Mouse (Mus musculus) thymus, adult 18-20 months (tissue): Measurements from ENCODE around the gene Prpf4.
A peak's percentile ranks its signal among the peaks of the same experiment; 100 is the strongest.

Experiments used
- DNase-seq, 2 experiments: peaks; one replicate each; pipeline ENCODE4 v3.0.0; 2022; ENCODE audit warnings: mixed read lengths in 2 of 2

Gene Prpf4

GRCm38 (mm10) chr4:62437871-62438270, 29.3 kb downstream of the Prpf4 start:
- no peak for DNase-seq

- no peak for DNase-seq
Measured at GRCm38 (mm10) chr4:62439793-62440192, 31.2 kb downstream of the Prpf4 start.

GRCm38 (mm10) chr4:62440544-62440943, 31.9 kb downstream of the Prpf4 start:
- no peak for DNase-seq

- no peak for DNase-seq
Measured at GRCm38 (mm10) chr4:62440986-62441385, 32.4 kb downstream of the Prpf4 start.

- DNase-seq = no peak
Measured at GRCm38 (mm10) chr4:62454995-62455394, 46.4 kb downstream of the Prpf4 start.

- no peak for DNase-seq
Measured at GRCm38 (mm10) chr4:62459081-62459480, 50.5 kb downstream of the Prpf4 start.

GRCm38 (mm10) chr4:62460348-62460747, 51.8 kb downstream of the Prpf4 start:
- DNase-seq = no peak

- no peak for DNase-seq
Measured at GRCm38 (mm10) chr4:62463124-62463523, 54.5 kb downstream of the Prpf4 start.

- no peak for DNase-seq
Measured at GRCm38 (mm10) chr4:62468158-62468557, 59.6 kb downstream of the Prpf4 start.

GRCm38 (mm10) chr4:62470598-62471051, 62.0 kb downstream of the Prpf4 start, which contains the start of gene Wdr31:
Gene Wdr31, minus strand, starts transcription at chr4:62470896.
- peak; percentile 58 to 60 for DNase-seq

GRCm38 (mm10) chr4:62472071-62472470, 63.5 kb downstream of the Prpf4 start:
- DNase-seq = no peak

- DNase-seq = no peak
Measured at GRCm38 (mm10) chr4:62475131-62475530, 66.5 kb downstream of the Prpf4 start.

GRCm38 (mm10) chr4:62475793-62476192, 67.2 kb downstream of the Prpf4 start:
- DNase-seq = no peak
